Mouse (Mus musculus) olfactory bulb, adult 2 months (tissue): ENCODE results near the gene Asb4. TPM values are rescaled to one million over a fixed set of nuclear protein-coding genes. Genes with fewer than 3 reads are reported as not detected.

Experiments
- H3K27ac ChIP-seq: fragments of 200-500 bp; 2 replicates; pipeline ENCODE4 v1.5.1; 2012; ENCODE audit warnings: low read depth, low read length; ENCODE audit not compliant: insufficient read depth
- H3K4me1 ChIP-seq: fragments of 200-500 bp; 2 replicates; pipeline ENCODE4 v1.6.1; 2012; ENCODE audit warnings: low read length; ENCODE audit not compliant: control insufficient read depth, insufficient read depth
- H3K4me3 ChIP-seq: fragments of 200-500 bp; 2 replicates; pipeline ENCODE4 v1.5.1; 2012; ENCODE audit warnings: mild to moderate bottlenecking, low read depth, low read length, moderate library complexity; ENCODE audit not compliant: insufficient read depth
- CTCF ChIP-seq: fragments of 200-500 bp; IDR thresholded peaks from 2 replicates; pipeline ENCODE4 v1.5.1; 2012; ENCODE audit warnings: low read depth, mild to moderate bottlenecking, low read length, moderate library complexity; ENCODE audit not compliant: insufficient read depth
- POLR2A ChIP-seq: fragments of 200-500 bp; IDR thresholded peaks from 2 replicates; pipeline ENCODE4 v1.6.1; 2012; ENCODE audit warnings: mild to moderate bottlenecking, low read depth, low read length, moderate library complexity; ENCODE audit not compliant: insufficient read depth
- WGBS: fragments of 180-500 bp; shearing (Covaris S2); methylation state at CpG from one replicate; pipeline ENCODE4 v1.1.7; 2018; 5-methylcytosine and 5-hydroxymethylcytosine counted together
- polyA plus RNA-seq: library from polyadenylated mRNA; stranded (reverse); fragments of >200 nt; gene quantifications from 2 replicates; pipeline ENCODE4 v1.2.4, GENCODE M21; 2012; ENCODE audit warnings: low replicate concordance; ENCODE audit not compliant: missing spikeins, insufficient read depth, insufficient read length

Gene Asb4
- polyA plus RNA-seq, 1 experiment = not detected

- Histone ChIP-seq H3K27ac (no peak overlapping the region), H3K4me3 (no peak overlapping the region), H3K4me1 (peaks cover 6% of the 10 kb centered on the region)
- TF ChIP-seq POLR2A (no peak), CTCF (no peak)
- 88% methylated on average over 4 of the region's 4 CpGs for WGBS
Observed at GRCm38 (mm10) chr6:5376884-5377283, 6.3 kb upstream of the Asb4 start.

GRCm38 (mm10) chr6:5379048-5379447 is 4.1 kb upstream of the Asb4 start:
- H3K27ac ChIP-seq = no peak overlapping the region
- TF ChIP-seq POLR2A (no peak), CTCF (no peak)
- H3K4me1 ChIP-seq = peaks cover 6% of the 10 kb centered on the region
- 92% methylated on average over 3 of the region's 3 CpGs for WGBS
- no peak overlapping the region for H3K4me3 ChIP-seq

GRCm38 (mm10) chr6:5379781-5380623 is 3.2 kb upstream of the Asb4 start:
- no peak overlapping the region for H3K27ac ChIP-seq
- peaks cover 6% of the 10 kb centered on the region for H3K4me1 ChIP-seq
- no peak for TF ChIP-seq CTCF
- no peak for TF ChIP-seq POLR2A
- WGBS = 20% methylated on average over 22 of the region's 22 CpGs
- H3K4me3 ChIP-seq = peak overlapping the region; percentile 4; the same call in 1 of the 2 replicates

DNA sequence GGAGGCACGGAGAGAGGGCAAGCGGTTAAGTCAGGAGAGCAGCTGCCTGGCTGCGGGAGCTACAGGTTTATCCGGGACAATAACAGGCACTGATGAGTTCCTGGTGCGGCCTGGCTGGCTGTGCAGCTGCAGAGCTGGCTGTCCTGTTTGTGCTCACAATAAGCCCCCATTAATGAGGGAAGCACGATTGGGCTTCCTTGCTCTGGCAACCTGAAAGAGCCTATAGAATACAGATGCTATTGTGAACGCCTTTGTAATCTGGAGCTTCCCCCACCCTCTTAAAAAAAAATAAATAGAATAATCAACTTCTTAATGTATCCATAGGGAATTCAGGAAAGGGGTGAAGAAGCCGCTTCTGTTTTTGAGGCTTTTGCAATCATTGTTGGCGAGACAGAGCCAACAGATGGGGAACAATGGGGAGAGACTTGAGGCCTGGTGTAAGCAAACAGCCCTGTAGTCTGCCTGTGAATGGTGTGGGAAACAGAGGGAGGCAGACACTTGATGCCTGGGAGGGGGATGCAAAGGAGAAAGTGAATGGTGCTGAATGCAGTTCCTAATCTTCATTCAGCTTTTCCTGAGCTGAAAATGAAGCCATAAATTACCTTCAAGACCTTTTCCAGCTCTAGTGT is 2.4 kb upstream of the Asb4 start:
- Histone ChIP-seq H3K27ac (no peak overlapping the region), H3K4me1 (peaks cover 6% of the 10 kb centered on the region), H3K4me3 (no peak overlapping the region)
- no peak for TF ChIP-seq CTCF
- TF ChIP-seq POLR2A = no peak
- WGBS = 61% methylated on average over 9 of the region's 9 CpGs

- Histone ChIP-seq H3K27ac (no peak overlapping the region), H3K4me3 (no peak overlapping the region), H3K4me1 (peaks cover 6% of the 10 kb centered on the region)
- no peak for TF ChIP-seq POLR2A
- no peak for TF ChIP-seq CTCF
- 44% methylated on average over 13 of the region's 13 CpGs for WGBS
Observed at GRCm38 (mm10) chr6:5381918-5382582, 1.1 kb upstream of the Asb4 start.

DNA sequence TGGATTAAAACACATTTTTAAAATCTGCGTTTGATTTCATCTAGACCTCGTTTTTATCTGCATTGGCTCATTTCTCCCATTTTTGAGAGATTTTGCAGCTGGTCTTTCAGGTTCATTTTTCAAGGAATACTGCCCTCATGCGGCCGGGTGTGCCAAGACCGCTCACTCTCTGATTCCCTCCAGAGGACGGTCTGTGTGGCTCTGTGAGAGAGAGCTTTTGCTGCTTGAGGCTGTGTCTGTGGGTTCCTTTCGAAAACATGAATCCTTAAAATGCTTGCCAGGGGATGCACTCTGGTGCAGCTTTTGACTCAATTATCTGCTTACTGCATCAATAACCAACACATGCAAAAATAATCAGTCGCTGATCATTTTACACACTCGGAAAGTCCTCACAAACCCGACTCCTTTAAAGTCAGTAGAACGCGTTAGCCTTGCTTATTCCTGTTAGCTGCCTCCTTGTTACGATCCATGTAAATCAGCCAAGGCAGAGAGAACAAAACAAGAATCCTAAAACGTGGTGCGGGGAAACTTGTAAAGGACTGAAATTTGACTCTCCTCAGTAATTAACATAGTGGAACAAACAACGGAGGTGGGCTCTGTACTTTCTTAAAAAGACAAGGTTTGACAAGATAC is 487 bp upstream of the Asb4 start:
- no peak overlapping the region for H3K4me3 ChIP-seq
- no peak overlapping the region for H3K27ac ChIP-seq
- peaks cover 6% of the 10 kb centered on the region for H3K4me1 ChIP-seq
- TF ChIP-seq CTCF (peak; percentile 68), POLR2A (no peak)
- under 1% methylated on average over 16 of the region's 16 CpGs for WGBS

- no peak overlapping the region for H3K4me3 ChIP-seq
- H3K27ac ChIP-seq = no peak overlapping the region
- peaks cover 6% of the 10 kb centered on the region for H3K4me1 ChIP-seq
- no peak for TF ChIP-seq CTCF
- TF ChIP-seq POLR2A = no peak
- 4% methylated on average over 11 of the region's 11 CpGs for WGBS
Observed at GRCm38 (mm10) chr6:5384178-5384490, 948 bp downstream of the Asb4 start.

GRCm38 (mm10) chr6:5385161-5385640 is 2.0 kb downstream of the Asb4 start:
- WGBS = 70% methylated on average over 7 of the region's 7 CpGs

More at GRCm38 (mm10) chr6:5385161-5385640, 2.0 kb downstream of the Asb4 start:
- Histone ChIP-seq H3K4me1 (peaks cover 3% of the 10 kb centered on the region), H3K27ac (no peak overlapping the region), H3K4me3 (no peak overlapping the region)
- TF ChIP-seq CTCF (no peak), POLR2A (no peak)
